ENCODE assay signal across 31 mouse cellular contexts in the genomic region with DNA sequence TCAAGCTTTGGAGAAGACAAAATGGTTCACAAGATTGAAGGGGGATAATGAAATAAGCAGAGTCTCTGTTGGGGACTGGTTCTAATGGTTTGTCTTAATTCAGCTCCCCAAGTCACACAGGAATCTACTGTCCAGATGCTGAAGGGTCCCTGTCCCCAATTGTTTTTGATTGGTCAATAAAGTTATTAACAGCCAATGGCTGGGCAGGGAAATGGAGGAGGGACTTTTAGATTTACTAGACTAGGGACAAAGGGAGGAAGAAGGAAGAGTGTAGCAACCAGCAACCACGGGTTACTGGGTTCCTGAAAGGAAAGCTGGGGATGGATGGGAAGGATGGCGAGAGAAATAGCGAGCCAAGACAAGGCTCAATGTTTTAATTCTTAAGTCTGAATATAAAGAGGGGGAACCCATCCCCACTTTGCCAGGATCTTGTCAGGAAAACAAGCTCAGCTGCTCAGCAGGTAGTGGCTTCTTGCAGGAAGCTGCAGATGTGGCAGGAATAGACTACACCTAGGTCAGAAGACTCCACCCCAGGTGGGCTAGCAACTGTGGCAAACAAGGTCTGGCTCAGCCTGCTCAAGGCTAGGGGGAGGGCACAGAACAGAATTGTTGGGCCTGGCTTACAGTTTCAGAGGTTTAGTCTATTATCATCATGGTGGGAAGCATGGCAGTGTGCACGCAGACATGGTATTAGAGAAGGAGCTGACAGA. TPM values are rescaled to one million over a fixed set of nuclear protein-coding genes. Genes with fewer than 3 reads are reported as not detected.
"Had no signal": no experiment of that assay in that cellular context is flagged by ENCODE, and none has a peak within 500 bp of the region (broad histone marks: within the 10 kb centered on the region; RNA-seq: fewer than 3 reads in every experiment).

No protein-coding gene starts in this region.

- DNase-seq: gastrocnemius, adult 2 months; gastrocnemius, postnatal 10 days; gastrocnemius, postnatal 25 days; heart, adult 2 months; heart, postnatal 10 days; heart, postnatal 4 days; kidney, adult 18-20 months; kidney, adult 8-10 months; kidney, postnatal 10 days; kidney, postnatal 25 days; kidney, postnatal 4 days; left cerebral cortex, postnatal 4 days had no signal

- H3K9ac ChIP-seq: heart, embryonic 12.5 days; hindbrain, embryonic 12.5 days; hindbrain, embryonic 14.5 days; intestine, embryonic 15.5 days; limb, embryonic 13.5 days; limb, embryonic 15.5 days; liver, embryonic 12.5 days; liver, embryonic 14.5 days had no signal

- H3K9me3 ChIP-seq: heart, embryonic 10.5 days; heart, embryonic 12.5 days; hindbrain, embryonic 10.5 days; hindbrain, embryonic 12.5 days; intestine, embryonic 15.5 days; limb, embryonic 13.5 days; limb, embryonic 15.5 days; liver, embryonic 12.5 days had no signal

- H3K27me3 ChIP-seq: heart, embryonic 12.5 days; hindbrain, embryonic 12.5 days; intestine, embryonic 15.5 days; limb, embryonic 13.5 days; limb, embryonic 15.5 days had no signal

- H3K36me3 ChIP-seq: heart, embryonic 10.5 days; heart, embryonic 12.5 days; hindbrain, embryonic 10.5 days; hindbrain, embryonic 12.5 days; intestine, embryonic 15.5 days; limb, embryonic 13.5 days; limb, embryonic 15.5 days; liver, embryonic 12.5 days had no signal

- H3K27ac ChIP-seq: gastrocnemius, adult 2 months; heart, adult 2 months; heart, embryonic 10.5 days; hindbrain, embryonic 10.5 days; hindbrain, embryonic 12.5 days; hindbrain, embryonic 14.5 days; intestine, embryonic 15.5 days; layer of hippocampus, adult 2 months; left cerebral cortex, adult 2 months; limb, embryonic 13.5 days; limb, embryonic 15.5 days; liver, embryonic 12.5 days; liver, embryonic 14.5 days had no signal

- H3K4me3 ChIP-seq: gastrocnemius, adult 2 months; heart, adult 2 months; heart, embryonic 10.5 days; heart, embryonic 12.5 days; hindbrain, embryonic 10.5 days; hindbrain, embryonic 12.5 days; intestine, embryonic 15.5 days; layer of hippocampus, adult 2 months; left cerebral cortex, adult 2 months; limb, embryonic 13.5 days; limb, embryonic 15.5 days; liver, embryonic 12.5 days had no signal

- H3K4me1 ChIP-seq: heart, embryonic 12.5 days; hindbrain, embryonic 12.5 days had no signal

RNA-seq across cellular contexts. Expression of a gene that starts 8.1 kb away (rescaled TPM):
- total RNA-seq: granulocyte monocyte progenitor cell, adult 5-6 weeks; layer of hippocampus, postnatal 10 days; layer of hippocampus, postnatal 25 days; left cerebral cortex, adult 2 months; left cerebral cortex, postnatal 25 days had no signal
- polyA plus RNA-seq: heart, embryonic 14.5 days; hindbrain, embryonic 16.5 days; inflammation-experienced regulatory T-cells, adult 6 months had no signal
